In the genomic region with DNA sequence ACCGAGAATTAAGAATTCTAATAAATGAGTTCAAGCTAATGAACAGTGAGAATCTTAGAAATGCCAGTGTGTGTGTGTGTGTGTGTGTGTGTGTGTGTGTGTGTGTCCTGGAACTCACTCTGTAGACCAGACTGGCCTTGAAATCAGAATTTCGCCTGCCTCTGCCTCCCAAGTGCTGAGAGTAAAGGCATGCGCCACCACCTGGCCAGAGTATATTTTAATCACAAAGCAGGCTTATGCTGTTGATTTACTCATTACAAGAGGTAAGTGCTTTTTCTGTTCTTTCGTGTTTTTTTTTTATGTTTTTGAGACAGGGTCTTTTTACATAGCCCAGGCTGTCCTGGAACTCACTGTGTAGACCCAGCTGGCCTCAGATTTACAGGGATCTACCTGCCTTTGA, we compare ENCODE assay signal across 15 mouse cellular contexts. TPM values are rescaled to one million over a fixed set of nuclear protein-coding genes. Genes with fewer than 3 reads are reported as not detected.
DNase-seq lines count a peak whose midpoint lies in the region; ATAC-seq and TF ChIP-seq lines count a peak whose summit lies in the region.
"Had no signal": no experiment of that assay in that cellular context is flagged by ENCODE, and none has a peak within 500 bp of the region (broad histone marks: within the 10 kb centered on the region; RNA-seq: fewer than 3 reads in every experiment).

No protein-coding gene starts in this region.

- no peak for ATAC-seq in intestine, postnatal 0 days
- ATAC-seq in intestine, embryonic 15.5 days: no peak
- ATAC-seq: forebrain, embryonic 14.5 days; intestine, embryonic 16.5 days had no signal

- TF ChIP-seq CTCF in intestine, postnatal 0 days (IDR thresholded peaks at IDR 0.05; ENCODE audit: low read depth): peak; percentile 52
- peak; percentile 10; the same call in 1 of the 2 replicates for TF ChIP-seq CTCF in spleen, adult 2 months (IDR thresholded peaks at IDR 0.05; ENCODE audit: extremely low read depth, insufficient read depth, insufficient read length, insufficient replicate concordance)

- H3K4me3 ChIP-seq in intestine, postnatal 0 days (ENCODE audit: low read depth, low read length): no peak overlapping the region
- no peak overlapping the region for H3K4me3 ChIP-seq in intestine, embryonic 15.5 days (replicated peaks)
- no peak overlapping the region for H3K4me3 ChIP-seq in spleen, adult 2 months (ENCODE audit: extremely low read depth, insufficient read depth, insufficient read length)
- H3K4me3 ChIP-seq: heart, embryonic 10.5 days had no signal

- no peak overlapping the region for H3K27ac ChIP-seq in intestine, postnatal 0 days (ENCODE audit: low read depth, low read length)
- no peak overlapping the region for H3K27ac ChIP-seq in intestine, embryonic 15.5 days
- no peak overlapping the region for H3K27ac ChIP-seq in spleen, adult 2 months (ENCODE audit: insufficient read depth, low read length)
- H3K27ac ChIP-seq: heart, embryonic 10.5 days had no signal

- no peak overlapping the region for H3K9ac ChIP-seq in intestine, postnatal 0 days (ENCODE audit: low read depth, low read length)
- H3K9ac ChIP-seq in intestine, embryonic 15.5 days: no peak overlapping the region

- peaks cover 28% of the 10 kb centered on the region for H3K36me3 ChIP-seq in intestine, postnatal 0 days (ENCODE audit: control insufficient read depth, insufficient read depth)
- peaks cover 18% of the 10 kb centered on the region for H3K36me3 ChIP-seq in intestine, embryonic 15.5 days
- H3K36me3 ChIP-seq in spleen, adult 2 months (ENCODE audit: control insufficient read depth, insufficient read depth, low read length): peaks cover 4% of the 10 kb centered on the region

- no peak overlapping the region for H3K4me2 ChIP-seq in intestine, postnatal 0 days (replicated peaks; ENCODE audit: low read depth)
- H3K4me2 ChIP-seq in intestine, embryonic 15.5 days (replicated peaks): no peak overlapping the region

- no peaks in the 10 kb centered on the region for H3K9me3 ChIP-seq in intestine, postnatal 0 days (ENCODE audit: control insufficient read depth)
- H3K9me3 ChIP-seq in intestine, embryonic 15.5 days: no peaks in the 10 kb centered on the region

- DNase-seq in spleen, adult 2 months (ENCODE audit: low read depth in 1 of 2, low spot score in 2 of 2): no peak
- no peak for DNase-seq in spleen, postnatal 36 days (ENCODE audit: low spot score in 2 of 2)
- peak; percentile 33 for DNase-seq in NIH3T3 (ENCODE audit: low read depth)
- peak; percentile 35 for DNase-seq in thymus, postnatal 4 days
- DNase-seq in heart, adult 8-10 months (ENCODE audit: low spot score): no peak
- DNase-seq in cerebellum, postnatal 36 days: no peak
- DNase-seq: adrenal gland, postnatal 25 days; kidney, postnatal 4 days; lung, postnatal 10 days; right cerebral cortex, adult 18-20 months had no signal

- no peaks in the 10 kb centered on the region for H3K27me3 ChIP-seq in intestine, postnatal 0 days (replicated peaks; ENCODE audit: control insufficient read depth, insufficient read depth, low read length)
- no peaks in the 10 kb centered on the region for H3K27me3 ChIP-seq in intestine, embryonic 15.5 days (replicated peaks)
- no peaks in the 10 kb centered on the region for H3K27me3 ChIP-seq in spleen, adult 2 months (ENCODE audit: control insufficient read depth, insufficient read depth, low read length)

- H3K4me1 ChIP-seq in intestine, postnatal 0 days (replicated peaks; ENCODE audit: control insufficient read depth, insufficient read depth, low read length): no peaks in the 10 kb centered on the region
- no peaks in the 10 kb centered on the region for H3K4me1 ChIP-seq in intestine, embryonic 15.5 days (replicated peaks)
- H3K4me1 ChIP-seq in spleen, adult 2 months (ENCODE audit: control insufficient read depth, insufficient read depth, insufficient read length): no peaks in the 10 kb centered on the region; the same call in 1 of the 2 replicates
- H3K4me1 ChIP-seq: heart, embryonic 10.5 days had no signal

- 79% methylated on average over 4 of the region's 4 CpGs for WGBS in intestine, postnatal 0 days
- 76% methylated on average over 4 of the region's 4 CpGs for WGBS in intestine, embryonic 15.5 days
- 72% methylated on average over 4 of the region's 4 CpGs for WGBS in spleen, adult 2 months

- no peak for TF ChIP-seq POLR2A in spleen, adult 2 months (IDR thresholded peaks at IDR 0.05; ENCODE audit: low read depth, low read length)

RNA-seq across cellular contexts. Expression of gene Cep95, which starts 4.8 kb away (rescaled TPM):
- polyA plus RNA-seq in intestine, postnatal 0 days (2015; fragmentation: Nextera tagmentation; extraction: Ambion mirVana): 5.3 and 5.5 TPM in 2 replicates
- 14.6 and 16.3 TPM in 2 replicates for polyA plus RNA-seq in intestine, embryonic 15.5 days (2015; fragmentation: Nextera tagmentation; extraction: Ambion mirVana)
- 2.0 and 2.1 TPM in 2 replicates for polyA plus RNA-seq in spleen, adult 2 months (2012; rRNA removed)
- total RNA-seq in heart, adult 8-10 months (2022): 1 to 10 TPM; 3.3 to 6.1 (median 5.3) TPM

RNA-seq across cellular contexts. Expression of gene Ddx5, which starts 4.9 kb away (rescaled TPM):
- polyA plus RNA-seq in intestine, postnatal 0 days (2015; fragmentation: Nextera tagmentation; extraction: Ambion mirVana): 163 and 183 TPM in 2 replicates
- polyA plus RNA-seq in intestine, embryonic 15.5 days (2015; fragmentation: Nextera tagmentation; extraction: Ambion mirVana): 257 and 283 TPM in 2 replicates
- 608 and 672 TPM in 2 replicates for polyA plus RNA-seq in spleen, adult 2 months (2012; rRNA removed)
- total RNA-seq in heart, adult 8-10 months (2022): 100 to 1,000 TPM; 247 to 395 (median 323) TPM

RNA-seq across cellular contexts. Expression of gene Polg2, which starts 14.5 kb away (rescaled TPM):
- polyA plus RNA-seq in intestine, postnatal 0 days (2015; fragmentation: Nextera tagmentation; extraction: Ambion mirVana): 12.9 and 13.3 TPM in 2 replicates
- 11.7 and 11.9 TPM in 2 replicates for polyA plus RNA-seq in intestine, embryonic 15.5 days (2015; fragmentation: Nextera tagmentation; extraction: Ambion mirVana)
- 7.2 and 9.0 TPM in 2 replicates for polyA plus RNA-seq in spleen, adult 2 months (2012; rRNA removed)
- total RNA-seq in heart, adult 8-10 months (2022): 1 to 10 TPM; 4.2 to 4.9 (median 4.6) TPM

RNA-seq across cellular contexts. Expression of gene Milr1, which starts 42.8 kb away (rescaled TPM):
- 1.3 and 1.9 TPM in 2 replicates for polyA plus RNA-seq in intestine, postnatal 0 days (2015; fragmentation: Nextera tagmentation; extraction: Ambion mirVana)
- polyA plus RNA-seq in intestine, embryonic 15.5 days (2015; fragmentation: Nextera tagmentation; extraction: Ambion mirVana): 2.0 TPM in 2 replicates
- 3.3 and 4.2 TPM in 2 replicates for polyA plus RNA-seq in spleen, adult 2 months (2012; rRNA removed)
- 1 to 10 TPM in 1 of 4 experiments, under 1 TPM in 3; 0.22 to 1.5 (median 0.74) TPM for total RNA-seq in heart, adult 8-10 months (2022)

RNA-seq across cellular contexts. Expression of gene Pecam1, which starts 43.4 kb away (rescaled TPM):
- 25.9 and 26.1 TPM in 2 replicates for polyA plus RNA-seq in intestine, postnatal 0 days (2015; fragmentation: Nextera tagmentation; extraction: Ambion mirVana)
- 46.5 and 49.3 TPM in 2 replicates for polyA plus RNA-seq in intestine, embryonic 15.5 days (2015; fragmentation: Nextera tagmentation; extraction: Ambion mirVana)
- 40.3 and 43.5 TPM in 2 replicates for polyA plus RNA-seq in spleen, adult 2 months (2012; rRNA removed)
- total RNA-seq in heart, adult 8-10 months (2022): 100 to 1,000 TPM in 3 of 4 experiments, 10 to 100 TPM in 1; 97.3 to 119 (median 109) TPM

Comparison
In these comparisons a context has a peak if more than half of its experiments do, and no peak if none do; other contexts are left out.
1. DNase-seq: peak in NIH3T3 (single experiment) and thymus, postnatal 4 days (single experiment); none in spleen, adult 2 months (0 of 2), spleen, postnatal 36 days (0 of 2), heart, adult 8-10 months (single experiment) and cerebellum, postnatal 36 days (0 of 2).